Mouse (Mus musculus) C2C12 (cell line): ENCODE measurements around the gene Cep164.

Source experiments
- CTCF ChIP-seq: IDR thresholded peaks from one replicate; pipeline ENCODE4 v1.5.1; 2011; ENCODE audit not compliant: control insufficient read depth, insufficient read depth, insufficient read length
- FOSL1 ChIP-seq: IDR thresholded peaks from one replicate; pipeline ENCODE4 v1.8.0; 2011; ENCODE audit warnings: mild to moderate bottlenecking, low read length; ENCODE audit not compliant: poor library complexity, insufficient read depth, severe bottlenecking
- USF1 ChIP-seq: IDR thresholded peaks from one replicate; pipeline ENCODE4 v1.6.1; 2011; ENCODE audit warnings: low read depth, mild to moderate bottlenecking, control low read depth, moderate library complexity

DNA sequence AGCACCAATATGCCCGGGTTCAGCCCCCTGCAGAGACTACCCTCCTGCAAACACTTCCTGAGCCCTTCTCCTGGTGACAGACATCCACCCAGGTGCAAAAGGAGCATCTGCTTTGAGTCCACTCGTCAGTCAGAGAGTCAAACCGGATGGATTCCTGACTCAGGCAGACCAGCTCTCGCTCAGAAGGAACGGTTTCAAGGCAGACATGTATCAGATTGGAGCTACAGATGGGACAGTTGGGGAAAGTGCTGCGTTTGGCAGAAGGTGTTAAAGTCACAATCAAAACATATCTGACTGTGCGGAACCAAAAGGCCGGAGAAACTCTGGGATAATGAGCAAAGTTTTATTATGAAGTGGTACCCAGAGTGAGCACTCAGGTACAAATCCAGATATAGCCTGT is 29.1 kb downstream of the Cep164 start:
- no peak for TF ChIP-seq CTCF
- no peak for TF ChIP-seq USF1
- TF ChIP-seq FOSL1, result no peak
